Mouse (Mus musculus) T-helper 2 cell (primary cell): ENCODE measurements at regions not wholly inside any gene's neighbourhood (a gene's known extent, or its start where the extent isn't known, plus 50 kb on each side); places are given as distances from the start of the nearest gene placed in this dataset.

Experiments
- in situ Hi-C: fragments of 300-600 bp; cut with MboI, MseI; formaldehyde crosslinking; loops from one replicate; pipeline ENCODE4 v1.15.1; 2025; ENCODE audit warnings: high pct_unique_total_duplicates

GRCm38 (mm10) chr7:34506816-34507215 is 113.7 kb upstream of the Lsm14a start:
- in situ Hi-C loops, result no loop called here

GRCm38 (mm10) chr7:34493892-34494291 is 100.8 kb upstream of the Lsm14a start:
- in situ Hi-C loops, result no loop called here

- in situ Hi-C loops, result no loop called here
Observed at GRCm38 (mm10) chr7:34484908-34485598, 91.9 kb upstream of the Lsm14a start.

GRCm38 (mm10) chr7:34483368-34483767 is 90.3 kb upstream of the Lsm14a start:
- in situ Hi-C loops, result no loop called here

GRCm38 (mm10) chr7:34480771-34481170 is 87.7 kb upstream of the Lsm14a start:
- in situ Hi-C loops, result no loop called here

GRCm38 (mm10) chr7:34471003-34471402 is 77.9 kb upstream of the Lsm14a start:
- in situ Hi-C loops, result no loop called here

- in situ Hi-C loops, result no loop called here
Observed at GRCm38 (mm10) chr7:34462069-34462468, 69.0 kb upstream of the Lsm14a start.

- in situ Hi-C loops, result no loop called here
Observed at GRCm38 (mm10) chr7:34459834-34460495, 66.8 kb upstream of the Lsm14a start.

GRCm38 (mm10) chr7:34458851-34459250 is 65.7 kb upstream of the Lsm14a start:
- in situ Hi-C loops, result no loop called here

GRCm38 (mm10) chr7:34448364-34448763 is 55.2 kb upstream of the Lsm14a start:
- in situ Hi-C loops, result no loop called here

- in situ Hi-C loops, result no loop called here
Observed at GRCm38 (mm10) chr7:34444263-34444662, 51.1 kb upstream of the Lsm14a start.
